Mouse (Mus musculus): ENCODE measurements around the gene Mum1. TPM values are rescaled to one million over a fixed set of nuclear protein-coding genes. Genes with fewer than 3 reads are reported as not detected.
"Not testable (repeated sequence)": the region's sequence is repeated elsewhere in the genome, so short reads cannot be mapped to it uniquely, and the experiment has no call there.

Mum1 gene
- polyA plus RNA-seq, 1 experiment from 2014 or later = 34.0 TPM

DNA sequence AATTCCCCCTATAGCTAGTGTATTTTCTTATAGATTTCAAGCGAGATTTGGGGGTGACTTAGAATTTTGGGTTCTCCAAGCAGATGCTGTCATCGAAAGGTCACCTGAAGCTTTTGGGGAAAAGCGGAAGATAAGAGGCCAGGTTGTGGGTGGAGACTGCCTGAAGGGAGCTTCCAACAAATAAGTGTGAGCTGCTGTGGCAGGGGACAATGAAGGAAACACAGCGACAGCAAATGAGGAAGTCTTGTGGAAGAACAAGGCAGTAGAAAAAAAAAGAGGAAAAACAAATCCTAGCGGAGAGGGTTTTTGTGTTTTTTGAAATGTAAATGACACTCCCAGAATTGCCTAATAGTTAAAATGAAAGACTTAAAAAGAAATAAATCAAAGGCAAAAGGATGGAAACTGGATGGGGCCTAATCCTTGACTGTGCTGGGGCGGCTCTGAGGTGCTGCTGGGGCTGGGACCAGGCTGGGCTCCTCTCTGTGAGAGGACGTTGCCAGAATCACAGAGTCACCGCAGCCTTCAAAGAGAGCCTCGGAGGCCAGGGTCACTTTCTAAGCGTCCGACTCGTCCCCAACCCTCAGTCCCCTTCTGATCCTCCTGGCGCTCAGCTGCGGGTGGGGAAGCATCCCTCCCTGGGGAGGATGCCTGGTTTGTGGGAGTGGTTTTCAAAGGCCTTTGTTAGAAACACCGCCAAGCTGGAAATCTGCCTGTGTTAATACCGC is 11.0 kb upstream of the Mum1 start:
- Histone ChIP-seq H3K4me1 (ENCODE audit: insufficient read depth, low read depth, low read length) (no peaks in the 10 kb centered on the region), H3K9me3 (ENCODE audit: low read length) (no peaks in the 10 kb centered on the region), H3K27ac (ENCODE audit: low read length) (no peak overlapping the region), H3K27me3 (replicated peaks; ENCODE audit: insufficient read depth, low read length) (no peaks in the 10 kb centered on the region), H3K9ac (replicated peaks; ENCODE audit: low read depth) (no peak overlapping the region), H3K4me2 (replicated peaks; ENCODE audit: low read depth, low read length) (no peak overlapping the region), H3K36me3 (ENCODE audit: insufficient read depth, low read length) (no peaks in the 10 kb centered on the region), H3K4me3 (ENCODE audit: low read depth, low read length) (no peak overlapping the region)
- ATAC-seq (no peak), DNase-seq (ENCODE audit: low spot score) (peak; percentile 28)
- TF ChIP-seq EP300 (IDR thresholded peaks at IDR 0.05) = no peak
- TF ChIP-seq CTCF (IDR thresholded peaks at IDR 0.05) = no peak
- WGBS = 32% methylated on average over 16 of the region's 16 CpGs

DNA sequence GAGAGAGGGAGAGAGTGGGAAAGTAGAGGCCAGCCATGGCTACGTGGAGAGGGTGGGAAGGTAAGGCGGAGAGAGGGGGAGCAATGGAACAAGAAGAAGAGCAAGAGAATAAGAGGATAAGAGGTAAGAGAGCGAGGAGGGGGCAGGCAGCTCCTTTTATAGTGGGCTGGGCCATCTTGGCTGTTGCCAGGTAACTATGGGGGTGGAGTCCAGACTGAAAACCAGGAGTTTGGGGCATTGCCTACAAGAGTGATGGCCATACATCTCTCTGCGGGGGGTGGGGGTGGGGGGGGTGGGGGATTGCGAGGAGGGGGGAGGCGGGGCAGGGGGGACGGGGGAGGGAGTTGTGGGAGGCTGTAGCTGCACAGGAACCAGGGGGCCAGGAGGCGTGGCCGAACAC is 5.6 kb upstream of the Mum1 start:
- DNase-seq (ENCODE audit: low spot score) = no peak
- Histone ChIP-seq H3K4me2 (replicated peaks; ENCODE audit: low read depth, low read length) (no peak overlapping the region), H3K9ac (replicated peaks; ENCODE audit: low read depth) (no peak overlapping the region), H3K27ac (ENCODE audit: low read length) (no peak overlapping the region), H3K36me3 (ENCODE audit: insufficient read depth, low read length) (no peaks in the 10 kb centered on the region), H3K27me3 (replicated peaks; ENCODE audit: insufficient read depth, low read length) (no peaks in the 10 kb centered on the region), H3K9me3 (ENCODE audit: low read length) (no peaks in the 10 kb centered on the region), H3K4me1 (ENCODE audit: insufficient read depth, low read depth, low read length) (no peaks in the 10 kb centered on the region; the same call in 1 of the 2 replicates), H3K4me3 (ENCODE audit: low read depth, low read length) (no peak overlapping the region)
- no peak for TF ChIP-seq CTCF (IDR thresholded peaks at IDR 0.05)
- no peak for TF ChIP-seq EP300 (IDR thresholded peaks at IDR 0.05)
- ATAC-seq = no peak
- WGBS = 45% methylated on average over 6 of the region's 9 CpGs

DNA sequence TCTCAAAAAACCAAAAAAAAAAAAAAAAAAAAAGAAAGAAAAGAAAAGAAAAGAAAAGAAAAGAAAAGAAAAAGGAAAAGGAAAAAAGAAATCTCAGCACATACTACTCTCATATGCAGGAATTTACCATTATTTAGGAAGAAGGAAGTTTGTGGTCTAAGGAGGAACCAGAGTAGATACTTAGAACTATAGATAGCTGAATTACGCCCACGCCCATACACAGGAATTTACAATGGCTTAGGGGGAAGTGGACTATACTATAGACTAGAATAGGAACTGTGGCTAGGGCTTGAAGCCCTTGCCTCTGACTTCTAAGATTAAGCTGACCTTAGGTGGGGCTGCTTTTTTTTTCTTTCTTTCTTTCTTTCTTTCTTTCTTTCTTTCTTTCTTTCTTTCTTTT is 3.1 kb upstream of the Mum1 start:
- not testable (repeated sequence) for DNase-seq (ENCODE audit: low spot score); H3K27me3 ChIP-seq (replicated peaks; ENCODE audit: insufficient read depth, low read length); H3K36me3 ChIP-seq (ENCODE audit: insufficient read depth, low read length); H3K4me3 ChIP-seq (ENCODE audit: low read depth, low read length); H3K9me3 ChIP-seq (ENCODE audit: low read length); ATAC-seq; H3K9ac ChIP-seq (replicated peaks; ENCODE audit: low read depth); H3K27ac ChIP-seq (ENCODE audit: low read length); H3K4me1 ChIP-seq (ENCODE audit: insufficient read depth, low read depth, low read length); H3K4me2 ChIP-seq (replicated peaks; ENCODE audit: low read depth, low read length)
- 78% methylated on average over 2 of the region's 2 CpGs for WGBS

DNA sequence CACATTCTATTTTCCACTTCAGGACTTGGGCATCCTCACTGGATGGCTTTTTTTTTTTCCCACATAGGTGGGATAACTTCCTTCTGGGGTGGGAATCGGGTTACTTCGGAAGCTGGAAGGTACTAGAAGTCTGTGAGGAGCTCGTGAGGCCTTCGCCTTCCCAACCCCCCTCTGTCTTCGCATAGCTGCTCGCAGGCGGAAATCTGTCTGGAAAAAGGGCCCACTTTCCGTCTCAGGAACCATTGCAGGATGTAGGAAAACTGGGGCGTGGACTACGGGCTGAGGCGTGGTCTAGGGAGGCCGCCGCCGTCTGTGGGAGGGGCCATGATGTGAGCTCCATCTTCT is 191 bp upstream of the Mum1 start:
- H3K9ac ChIP-seq (replicated peaks; ENCODE audit: low read depth) = peak overlapping the region; percentile 34; the same call in 1 of the 2 replicates
- H3K4me3 ChIP-seq (ENCODE audit: low read depth, low read length) = peak overlapping the region; percentile 56; the same call in 1 of the 2 replicates
- H3K36me3 ChIP-seq (ENCODE audit: insufficient read depth, low read length) = 0 out of 2 replicates have a peak, but pooled peaks cover 7% of the 10 kb centered on the region
- DNase-seq (ENCODE audit: low spot score) (no peak), ATAC-seq (no peak)
- peak overlapping the region; percentile 77 for H3K4me2 ChIP-seq (replicated peaks; ENCODE audit: low read depth, low read length)
- no peaks in the 10 kb centered on the region for H3K27me3 ChIP-seq (replicated peaks; ENCODE audit: insufficient read depth, low read length)
- peak overlapping the region; percentile 78 for H3K27ac ChIP-seq (ENCODE audit: low read length)
- no peak for TF ChIP-seq CTCF (IDR thresholded peaks at IDR 0.05)
- no peak for TF ChIP-seq EP300 (IDR thresholded peaks at IDR 0.05)
- 1% methylated on average over 14 of the region's 14 CpGs for WGBS
- H3K9me3 ChIP-seq (ENCODE audit: low read length) = no peaks in the 10 kb centered on the region
- peaks cover 13% of the 10 kb centered on the region for H3K4me1 ChIP-seq (ENCODE audit: insufficient read depth, low read depth, low read length)

DNA sequence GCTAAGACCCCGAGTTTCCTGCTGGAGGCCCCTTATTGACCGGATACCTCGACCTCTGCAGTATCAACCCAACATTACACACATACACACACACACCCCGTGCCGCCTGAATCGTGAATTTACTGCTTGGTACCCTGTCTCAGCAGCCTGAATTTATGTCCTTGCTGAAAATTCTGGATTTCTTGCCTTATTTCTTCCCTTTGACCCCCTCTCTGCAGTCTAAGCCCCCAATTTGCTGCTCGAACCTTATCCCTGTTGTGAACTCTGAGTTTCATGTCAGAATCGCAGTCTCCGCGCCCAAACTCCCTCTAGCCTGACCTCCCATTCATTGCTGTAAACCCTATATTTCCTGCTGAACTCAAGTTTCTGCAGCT is 919 bp downstream of the Mum1 start:
- Histone ChIP-seq H3K27me3 (replicated peaks; ENCODE audit: insufficient read depth, low read length) (no peaks in the 10 kb centered on the region), H3K9me3 (ENCODE audit: low read length) (no peaks in the 10 kb centered on the region), H3K9ac (replicated peaks; ENCODE audit: low read depth) (peak overlapping the region; percentile 37; the same call in 1 of the 2 replicates), H3K36me3 (ENCODE audit: insufficient read depth, low read length) (peaks cover 15% of the 10 kb centered on the region; the same call in 1 of the 2 replicates), H3K4me1 (ENCODE audit: insufficient read depth, low read depth, low read length) (peaks cover 13% of the 10 kb centered on the region), H3K4me3 (ENCODE audit: low read depth, low read length) (peak overlapping the region; percentile 56), H3K4me2 (replicated peaks; ENCODE audit: low read depth, low read length) (peak overlapping the region; percentile 77), H3K27ac (ENCODE audit: low read length) (peak overlapping the region; percentile 78)
- no peak for DNase-seq (ENCODE audit: low spot score)
- ATAC-seq = no peak
- WGBS = 4% methylated on average over 10 of the region's 10 CpGs
- TF ChIP-seq CTCF (IDR thresholded peaks at IDR 0.05) (no peak), EP300 (IDR thresholded peaks at IDR 0.05) (no peak)

DNA sequence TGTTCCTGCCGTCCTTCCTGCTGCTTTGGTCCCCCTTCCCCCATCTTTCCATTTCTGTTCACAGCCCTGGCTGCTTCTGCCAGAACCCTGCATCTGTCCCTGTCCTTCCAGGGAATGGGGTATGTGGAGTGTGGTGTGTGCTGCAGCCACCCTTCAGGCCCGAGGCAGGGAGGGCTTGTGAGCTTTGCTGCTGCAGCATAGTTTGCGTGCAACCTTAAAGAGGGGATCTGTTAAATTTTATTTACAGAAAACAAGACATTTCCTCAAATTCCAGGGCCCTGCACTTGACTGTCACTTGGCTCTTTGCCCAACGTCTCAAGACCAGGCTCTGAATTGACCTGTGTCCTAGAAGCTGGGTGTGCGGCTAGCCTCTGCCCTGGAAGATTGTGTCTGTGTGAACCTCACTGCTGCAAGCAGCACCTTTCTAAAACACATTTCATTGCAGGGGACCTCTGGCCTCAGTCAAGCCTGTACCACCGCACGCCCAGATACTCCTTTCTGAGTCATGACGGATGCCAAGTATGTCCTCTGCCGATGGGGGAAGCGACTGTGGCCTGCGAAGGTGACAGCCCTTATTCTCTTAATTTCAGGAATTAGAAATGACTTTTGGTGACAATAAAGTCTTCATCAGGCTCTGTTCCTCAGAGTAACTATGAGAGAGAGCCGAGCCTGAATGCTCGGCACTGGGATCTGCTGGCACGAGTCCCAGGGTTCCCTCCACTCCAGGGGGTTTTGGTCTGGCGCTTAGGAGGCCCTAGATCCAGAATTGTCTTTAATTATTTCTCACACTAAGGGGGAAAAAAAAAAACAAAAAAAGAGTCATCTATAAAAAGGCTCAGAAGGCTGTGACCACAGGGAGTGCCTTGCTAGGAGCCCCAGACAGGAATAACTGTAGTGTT is 1.9 kb downstream of the Mum1 start:
- no peaks in the 10 kb centered on the region for H3K27me3 ChIP-seq (replicated peaks; ENCODE audit: insufficient read depth, low read length)
- H3K27ac ChIP-seq (ENCODE audit: low read length) = no peak overlapping the region; the same call in 1 of the 2 replicates
- ATAC-seq = no peak
- H3K4me2 ChIP-seq (replicated peaks; ENCODE audit: low read depth, low read length) = peak overlapping the region; percentile 77; the same call in 1 of the 2 replicates
- H3K9ac ChIP-seq (replicated peaks; ENCODE audit: low read depth) = no peak overlapping the region
- WGBS = 35% methylated on average over 15 of the region's 15 CpGs
- DNase-seq (ENCODE audit: low spot score) = no peak
- TF ChIP-seq CTCF (IDR thresholded peaks at IDR 0.05) (no peak), EP300 (IDR thresholded peaks at IDR 0.05) (no peak)
- H3K36me3 ChIP-seq (ENCODE audit: insufficient read depth, low read length) = peaks cover 20% of the 10 kb centered on the region; the same call in 1 of the 2 replicates
- H3K9me3 ChIP-seq (ENCODE audit: low read length) = no peaks in the 10 kb centered on the region
- H3K4me3 ChIP-seq (ENCODE audit: low read depth, low read length) = no peak overlapping the region
- H3K4me1 ChIP-seq (ENCODE audit: insufficient read depth, low read depth, low read length) = peaks cover 13% of the 10 kb centered on the region
